Mouse (Mus musculus) MEL (cell line): ENCODE measurements around the gene Zfp609. TPM values are rescaled to one million over a fixed set of nuclear protein-coding genes. Genes with fewer than 3 reads are reported as not detected.

ENCODE experiments used
- DNase-seq: peaks from one replicate; pipeline ENCODE4 v3.0.0; 2011; ENCODE audit warnings: low read depth, low spot score
- H3K27ac ChIP-seq: 2 replicates; pipeline ENCODE4 v1.5.1; 2012; ENCODE audit warnings: low read depth, mild to moderate bottlenecking, control low read depth, low read length, moderate library complexity; ENCODE audit not compliant: control insufficient read depth
- H3K27me3 ChIP-seq, 2 experiments: fragments of 150-350 bp in 1 of 2; sonication (generic) in 1 of 2; 2 replicates each; pipeline ENCODE4 v1.6.1; 2012; ENCODE audit warnings: low read length in 2 of 2, mild to moderate bottlenecking in 2 of 2, improper control_type of control experiment in 1 of 2, moderate library complexity in 1 of 2; ENCODE audit not compliant: insufficient read depth in 2 of 2, control insufficient read depth in 1 of 2
- H3K36me3 ChIP-seq, 2 experiments: 2 replicates each; pipeline ENCODE4 v1.6.1; 2012 to 2014; ENCODE audit warnings: low read length in 2 of 2, improper control_type of control experiment in 1 of 2, inconsistent platforms in 1 of 2, mild to moderate bottlenecking in 1 of 2; ENCODE audit not compliant: insufficient read depth in 2 of 2, control insufficient read depth in 1 of 2
- H3K4me1 ChIP-seq, 2 experiments: fragments of 150-350 bp in 1 of 2; sonication (generic) in 1 of 2; 2 replicates each; pipeline ENCODE4 v1.6.1; 2012; ENCODE audit warnings: low read length in 2 of 2, improper control_type of control experiment in 1 of 2, mild to moderate bottlenecking in 1 of 2; ENCODE audit not compliant: insufficient read depth in 2 of 2, control insufficient read depth in 1 of 2
- H3K4me3 ChIP-seq, 2 experiments: fragments of 150-350 bp in 1 of 2; sonication (generic) in 1 of 2; 2 replicates each; pipeline ENCODE4 v1.5.1; 2012; ENCODE audit warnings: low read depth in 2 of 2, low read length in 2 of 2, mild to moderate bottlenecking in 2 of 2, moderate library complexity in 2 of 2, control low read depth in 1 of 2, improper control_type of control experiment in 1 of 2; ENCODE audit not compliant: control insufficient read depth in 1 of 2, insufficient read depth in 1 of 2
- H3K79me2 ChIP-seq: 2 replicates; pipeline ENCODE4 v1.6.1; 2012; ENCODE audit warnings: mild to moderate bottlenecking, low read length, moderate library complexity; ENCODE audit not compliant: control insufficient read depth, poor library complexity, insufficient read depth
- H3K9ac ChIP-seq: 2 replicates; pipeline ENCODE4 v1.6.1; 2012; ENCODE audit warnings: low read depth, mild to moderate bottlenecking, control low read depth, low read length, moderate library complexity; ENCODE audit not compliant: control insufficient read depth, poor library complexity, severe bottlenecking
- H3K9me3 ChIP-seq: fragments of 150-350 bp; sonication (generic); replicated peaks from 2 replicates; pipeline ENCODE4 v1.6.1; 2012; ENCODE audit warnings: mild to moderate bottlenecking, low read length, improper control_type of control experiment, moderate library complexity; ENCODE audit not compliant: insufficient read depth
- BHLHE40 ChIP-seq: IDR thresholded peaks from 2 replicates; pipeline ENCODE4 v1.6.1; 2012; ENCODE audit warnings: low read depth, mild to moderate bottlenecking, inconsistent platforms, low read length, improper control_type of control experiment, borderline replicate concordance
- CHD1 ChIP-seq: IDR thresholded peaks from 2 replicates; pipeline ENCODE4 v1.6.1; 2012; ENCODE audit warnings: low read depth, mild to moderate bottlenecking, inconsistent platforms, low read length, improper control_type of control experiment
- CTCF ChIP-seq, 3 experiments: IDR thresholded peaks in 2 of 3; conservative IDR thresholded peaks in 1 of 3; 2 replicates each; pipeline ENCODE4 v1.5.1; 2011 to 2012; ENCODE audit warnings: low read length in 3 of 3, low read depth in 2 of 3, mild to moderate bottlenecking in 2 of 3, improper control_type of control experiment in 1 of 3, inconsistent platforms in 1 of 3, mixed read lengths in 1 of 3, moderate library complexity in 1 of 3; ENCODE audit not compliant: control insufficient read depth in 1 of 3, insufficient read depth in 1 of 3, poor library complexity in 1 of 3, severe bottlenecking in 1 of 3
- ETS1 ChIP-seq: IDR thresholded peaks from 2 replicates; pipeline ENCODE4 v1.6.1; 2012; ENCODE audit warnings: low read depth, mild to moderate bottlenecking, inconsistent platforms, low read length, improper control_type of control experiment, moderate library complexity
- GATA1 ChIP-seq: IDR thresholded peaks from 2 replicates; pipeline ENCODE4 v1.6.1; 2011; ENCODE audit warnings: low read depth, low read length, improper control_type of control experiment
- JUND ChIP-seq: IDR thresholded peaks from 2 replicates; pipeline ENCODE4 v1.6.1; 2011; ENCODE audit warnings: low read depth, mild to moderate bottlenecking, improper control_type of control experiment, low read length
- POLR2A ChIP-seq, 2 experiments: IDR thresholded peaks; 2 replicates each; pipeline ENCODE4 v1.6.1; 2011 to 2012; ENCODE audit warnings: low read length in 2 of 2, mild to moderate bottlenecking in 2 of 2, control low read depth in 1 of 2, improper control_type of control experiment in 1 of 2, low read depth in 1 of 2, moderate library complexity in 1 of 2; ENCODE audit not compliant: control insufficient read depth in 1 of 2, insufficient read depth in 1 of 2, poor library complexity in 1 of 2
- POLR2AphosphoS2 ChIP-seq: IDR thresholded peaks from 2 replicates; pipeline ENCODE4 v1.6.1; 2011; ENCODE audit warnings: low read length, improper control_type of control experiment
- RAD21 ChIP-seq: IDR thresholded peaks from 2 replicates; pipeline ENCODE4 v1.6.1; 2011; ENCODE audit warnings: mild to moderate bottlenecking, low read depth, low read length, improper control_type of control experiment
- SMC3 ChIP-seq: IDR thresholded peaks from 2 replicates; pipeline ENCODE4 v1.6.1; 2011; ENCODE audit warnings: low read depth, low read length, improper control_type of control experiment
- TCF12 ChIP-seq: IDR thresholded peaks from 2 replicates; pipeline ENCODE4 v1.6.1; 2014; ENCODE audit warnings: low read depth, mild to moderate bottlenecking, inconsistent platforms, low read length, improper control_type of control experiment, moderate library complexity
- USF1 ChIP-seq: IDR thresholded peaks from 2 replicates; pipeline ENCODE4 v1.6.1; 2014; ENCODE audit warnings: low read depth, mild to moderate bottlenecking, inconsistent platforms, low read length, improper control_type of control experiment, moderate library complexity
- USF2 ChIP-seq, 2 experiments: IDR thresholded peaks; 2 replicates each; pipeline ENCODE4 v1.6.1; 2011 to 2012; ENCODE audit warnings: improper control_type of control experiment in 2 of 2, low read length in 2 of 2, borderline replicate concordance in 1 of 2, inconsistent platforms in 1 of 2, low read depth in 1 of 2, mild to moderate bottlenecking in 1 of 2; ENCODE audit not compliant: insufficient read depth in 1 of 2
- ZC3H11A ChIP-seq: IDR thresholded peaks from 2 replicates; pipeline ENCODE4 v1.6.1; 2012; ENCODE audit warnings: low read depth, mild to moderate bottlenecking, inconsistent platforms, low read length, improper control_type of control experiment
- ZKSCAN1 ChIP-seq: IDR thresholded peaks from 2 replicates; pipeline ENCODE4 v1.6.1; 2012; ENCODE audit warnings: low read depth, mild to moderate bottlenecking, inconsistent platforms, low read length, improper control_type of control experiment, moderate library complexity
- ZMIZ1 ChIP-seq: IDR thresholded peaks from 2 replicates; pipeline ENCODE4 v1.6.1; 2012; ENCODE audit warnings: low read depth, mild to moderate bottlenecking, inconsistent platforms, low read length, improper control_type of control experiment, moderate library complexity
- polyA plus RNA-seq, 2 experiments: library from polyadenylated mRNA; stranded (reverse) in 1 of 2; unstranded in 1 of 2; fragments of >175 nt in 1 of 2; fragments of >200 nt in 1 of 2; gene quantifications; 2 replicates each; pipeline versions ENCODE4 v1.2.1 to v1.2.4; 2012; ENCODE audit warnings: low replicate concordance in 2 of 2, low read depth in 1 of 2; ENCODE audit not compliant: insufficient read length in 2 of 2, insufficient read depth in 1 of 2, missing spikeins in 1 of 2
- total RNA-seq: library from RNA; depleted of rRNA; stranded (reverse); fragments of 300-350 nt; gene quantifications from 2 replicates; pipeline ENCODE4 v1.2.3, GENCODE M21; 2012

The Zfp609 gene
- total and polyA plus RNA-seq, 3 experiments: 2.9 to 26.5 TPM; not detected in 1

DNA sequence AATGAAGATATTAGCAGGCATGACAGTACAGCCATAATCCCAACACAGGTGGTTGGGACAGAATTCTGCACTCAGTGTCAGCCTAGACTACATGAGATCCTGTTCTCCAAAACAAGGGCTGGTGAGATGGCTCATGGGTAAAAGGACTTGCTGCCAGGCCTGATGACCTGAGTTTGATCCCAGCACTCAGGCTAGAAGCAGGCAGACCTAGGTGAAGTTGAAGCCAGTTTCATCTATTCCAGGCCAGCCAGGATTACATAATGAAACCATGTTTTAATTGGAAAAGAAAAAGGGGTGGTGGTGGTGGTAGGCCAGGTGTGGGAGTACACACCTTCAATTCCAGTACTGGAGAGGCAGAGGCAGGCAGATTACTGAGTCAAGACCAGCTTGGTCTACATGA, 129.4 kb downstream of the Zfp609 start:
- H3K27ac ChIP-seq: no peak overlapping the region
- TF ChIP-seq USF1: no peak
- TF ChIP-seq, all 39 proteins: peak for 0
- H3K4me1 ChIP-seq: peaks cover 7 to 15% of the 10 kb centered on the region in 2 experiments
- DNase-seq: no peak
- H3K36me3 ChIP-seq: peaks cover 8 to 15% of the 10 kb centered on the region in 2 experiments
- H3K4me3 ChIP-seq: no peak overlapping the region
- no peaks in the 10 kb centered on the region for H3K27me3 ChIP-seq
- H3K9me3 ChIP-seq: no peaks in the 10 kb centered on the region
- H3K79me2 ChIP-seq: no peaks in the 10 kb centered on the region
- H3K9ac ChIP-seq: no peak overlapping the region

DNA sequence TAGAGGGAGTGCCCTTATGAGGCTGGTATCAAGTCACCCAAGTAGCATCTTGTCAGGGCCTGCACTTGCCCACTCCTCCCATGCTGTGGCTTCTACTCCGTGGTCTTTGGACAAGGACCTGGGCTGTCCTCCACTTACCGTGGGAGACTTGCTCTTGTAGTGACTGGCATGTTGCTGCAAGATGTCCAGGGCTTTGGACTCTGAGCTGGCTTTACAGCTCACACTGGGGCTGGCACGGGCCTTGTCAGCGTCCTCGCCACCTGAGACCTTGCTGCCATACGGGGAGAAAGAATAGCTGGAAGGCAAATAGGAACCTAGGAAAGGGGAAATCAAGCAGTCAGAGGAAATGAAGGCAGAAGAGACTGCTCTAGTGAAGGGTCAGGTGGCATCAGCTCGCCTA, 130.0 kb downstream of the Zfp609 start:
- Histone ChIP-seq H3K27ac (no peak overlapping the region), H3K4me3 (no peak overlapping the region), H3K79me2 (no peaks in the 10 kb centered on the region), H3K27me3 (no peaks in the 10 kb centered on the region), H3K9me3 (no peaks in the 10 kb centered on the region), H3K4me1 (peaks cover 7 to 19% of the 10 kb centered on the region in 2 experiments), H3K36me3 (peaks cover 8 to 21% of the 10 kb centered on the region in 2 experiments), H3K9ac (no peak overlapping the region)
- TF ChIP-seq POLR2A (IDR thresholded peaks at IDR 0.05; ENCODE audit: control insufficient read depth in 1 of 2, insufficient read depth in 1 of 2, low read depth in 1 of 2, low read length in 2 of 2, poor library complexity in 1 of 2) (no peak), TCF12 (no peak), ETS1 (no peak), POLR2AphosphoS2 (no peak), CTCF (IDR thresholded peaks at IDR 0.05 in 2 of 3, conservative IDR thresholded peaks at IDR 0.05 in 1 of 3; ENCODE audit: control insufficient read depth in 1 of 3, insufficient read depth in 1 of 3, low read depth in 2 of 3, low read length in 3 of 3, poor library complexity in 1 of 3, severe bottlenecking in 1 of 3) (no peak), ZC3H11A (no peak), USF2 (IDR thresholded peaks at IDR 0.05; ENCODE audit: borderline replicate concordance in 1 of 2, insufficient read depth in 1 of 2, low read depth in 1 of 2, low read length in 2 of 2) (no peak)
- no peak for DNase-seq

DNA sequence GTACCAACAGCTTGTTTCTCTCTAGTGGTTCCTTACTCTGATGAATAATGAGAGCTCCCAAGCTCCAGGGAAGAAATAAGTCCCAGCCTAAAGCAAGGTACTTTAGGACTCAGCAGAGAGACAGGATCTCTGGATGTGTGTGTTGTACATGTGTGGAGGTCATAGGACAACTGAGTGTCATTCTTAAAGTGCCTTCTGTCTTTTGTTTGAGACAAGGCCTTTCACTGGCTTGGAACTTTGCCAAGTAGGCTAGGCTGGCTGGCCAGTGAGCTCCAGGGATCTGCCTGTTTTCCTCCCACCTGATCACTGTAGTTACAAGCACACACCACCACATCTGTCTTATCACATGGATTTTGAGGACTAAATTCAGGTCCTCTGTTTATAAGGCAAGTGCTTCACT, 131.0 kb downstream of the Zfp609 start:
- H3K36me3 ChIP-seq: peaks cover 10 to 21% of the 10 kb centered on the region in 2 experiments
- no peak for TF ChIP-seq BHLHE40
- H3K9me3 ChIP-seq: no peaks in the 10 kb centered on the region
- no peak overlapping the region for H3K27ac ChIP-seq
- no peaks in the 10 kb centered on the region for H3K27me3 ChIP-seq
- no peak overlapping the region for H3K4me3 ChIP-seq
- no peaks in the 10 kb centered on the region for H3K79me2 ChIP-seq
- peaks cover 7 to 19% of the 10 kb centered on the region in 2 experiments for H3K4me1 ChIP-seq
- no peak overlapping the region for H3K9ac ChIP-seq
- no peak for DNase-seq

DNA sequence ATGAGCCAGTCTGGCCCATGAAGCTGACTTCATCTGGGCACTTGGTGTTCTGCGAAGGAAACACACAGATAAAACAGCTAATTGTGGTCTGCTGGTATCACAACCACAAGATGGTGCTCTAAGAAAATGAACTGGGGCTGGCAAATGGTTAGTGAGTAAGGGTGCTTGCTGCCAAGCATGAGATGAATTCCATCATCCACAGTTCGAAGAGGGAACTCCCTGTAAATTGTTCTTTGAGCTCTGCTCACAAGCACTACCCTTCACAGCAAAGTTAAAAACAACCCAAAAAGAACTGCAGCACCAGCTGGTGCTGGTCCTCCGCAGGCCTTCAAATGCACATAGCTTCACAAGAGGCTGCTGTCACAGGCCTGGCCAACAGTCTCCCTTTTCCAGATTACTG, 131.7 kb downstream of the Zfp609 start:
- TF ChIP-seq JUND (no peak), ZC3H11A (peak; percentile 27; the same call in 1 of the 2 replicates), SMC3 (peak; percentile 59), ETS1 (no peak), ZKSCAN1 (no peak), USF1 (no peak), CTCF (IDR thresholded peaks at IDR 0.05 in 2 of 3, conservative IDR thresholded peaks at IDR 0.05 in 1 of 3; ENCODE audit: control insufficient read depth in 1 of 3, insufficient read depth in 1 of 3, low read depth in 2 of 3, low read length in 3 of 3, poor library complexity in 1 of 3, severe bottlenecking in 1 of 3) (peak in 1 of 3 experiments; percentile 57; a peak in 2 of 6 replicates), CHD1 (no peak), BHLHE40 (no peak), ZMIZ1 (no peak), RAD21 (peak; percentile 54), GATA1 (no peak)
- TF ChIP-seq, all 39 proteins: peak for 4
- DNase-seq: peak; percentile 45
- no peak overlapping the region for H3K4me3 ChIP-seq
- peaks cover 7 to 17% of the 10 kb centered on the region in 2 experiments for H3K36me3 ChIP-seq
- no peaks in the 10 kb centered on the region for H3K9me3 ChIP-seq
- H3K27ac ChIP-seq: no peak overlapping the region
- no peaks in the 10 kb centered on the region for H3K79me2 ChIP-seq
- peaks cover 5 to 16% of the 10 kb centered on the region in 2 experiments for H3K4me1 ChIP-seq
- no peaks in the 10 kb centered on the region for H3K27me3 ChIP-seq
- no peak overlapping the region for H3K9ac ChIP-seq
